Mouse (Mus musculus) activated CD4-positive, CD25-positive, alpha-beta regulatory T cell, adult 4 months (primary cell): ENCODE measurements at regions not wholly inside any gene's neighbourhood (a gene's known extent, or its start where the extent isn't known, plus 50 kb on each side); places are given as distances from the start of the nearest gene placed in this dataset.

Experiments used
- ATAC-seq: one replicate; pipeline ENCODE4 v1.8.0; 2017

DNA sequence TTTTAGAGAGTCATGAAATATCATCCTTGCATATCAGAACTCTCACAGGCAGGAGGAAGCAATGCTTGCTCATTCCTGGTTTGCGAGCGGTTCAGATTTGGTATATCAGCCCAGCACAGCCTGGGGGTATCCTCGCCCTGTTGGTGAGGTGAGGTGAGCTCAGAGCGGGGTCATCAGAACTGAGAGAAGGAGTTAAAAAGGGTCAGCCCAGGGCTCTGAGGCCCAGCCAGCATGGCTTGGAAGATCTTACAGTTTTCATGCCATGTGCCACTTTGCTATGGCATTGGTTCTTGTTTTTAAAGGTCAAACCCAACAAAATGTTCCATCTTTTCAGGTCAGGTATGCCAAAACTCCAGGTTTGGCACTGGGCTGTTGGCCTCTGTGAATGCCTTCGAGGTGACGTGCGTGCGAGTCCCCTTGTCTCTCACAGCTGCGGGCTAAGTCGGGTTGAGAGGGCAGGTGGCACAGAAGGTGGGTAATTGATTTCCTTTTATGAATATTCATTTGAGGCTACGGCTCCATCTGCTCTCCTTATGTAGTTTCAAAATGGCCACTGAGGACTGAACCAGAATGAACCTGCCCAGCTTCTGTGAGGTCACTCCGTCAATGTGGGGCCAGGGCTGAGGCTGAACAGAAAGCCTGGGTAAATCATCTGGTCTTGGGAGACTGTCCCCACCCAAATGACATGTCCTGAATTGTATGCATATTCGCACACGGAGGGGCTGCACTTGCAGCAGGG lies 86.3 kb downstream of the Hhipl2 start:
- no peak for ATAC-seq

DNA sequence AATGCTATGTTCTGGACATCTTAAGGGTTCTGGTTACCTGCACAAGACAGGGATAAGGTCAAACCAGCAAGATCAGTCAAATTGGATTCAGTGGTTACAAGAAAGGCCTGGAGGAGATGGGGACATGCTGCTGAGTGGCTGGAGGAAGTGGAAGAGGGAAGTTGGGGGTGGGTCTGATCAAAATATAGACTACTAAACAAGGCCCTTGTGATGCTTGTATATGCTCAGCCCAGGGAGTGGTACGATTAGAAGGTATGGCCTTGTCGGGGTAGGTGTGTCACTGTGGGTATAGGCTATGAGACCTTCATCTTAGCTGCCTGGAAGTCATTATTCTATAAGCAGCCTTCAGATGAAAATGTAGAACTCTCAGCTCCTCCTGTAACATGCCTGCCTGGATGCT lies 89.9 kb downstream of the Hhipl2 start:
- ATAC-seq = no peak

DNA sequence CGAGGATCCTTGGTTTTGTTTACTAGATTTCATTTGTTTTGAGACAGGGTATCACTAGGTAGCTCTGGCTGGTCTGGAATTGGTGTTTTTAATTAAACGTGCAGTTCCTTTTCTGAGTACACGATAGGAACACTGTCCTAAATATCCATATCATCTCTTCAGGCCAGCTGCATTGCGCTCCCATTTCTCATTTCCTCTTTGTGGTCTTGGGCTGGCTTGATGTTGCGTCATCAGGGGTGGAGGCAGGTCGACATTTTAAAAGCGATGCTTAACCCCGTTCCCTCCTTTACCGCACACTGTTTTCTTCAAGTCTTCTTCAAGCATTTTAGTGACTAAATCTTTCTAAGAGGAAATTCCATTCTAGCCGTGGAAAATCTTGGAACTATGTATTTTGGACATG lies 92.7 kb downstream of the Hhipl2 start:
- no peak for ATAC-seq

DNA sequence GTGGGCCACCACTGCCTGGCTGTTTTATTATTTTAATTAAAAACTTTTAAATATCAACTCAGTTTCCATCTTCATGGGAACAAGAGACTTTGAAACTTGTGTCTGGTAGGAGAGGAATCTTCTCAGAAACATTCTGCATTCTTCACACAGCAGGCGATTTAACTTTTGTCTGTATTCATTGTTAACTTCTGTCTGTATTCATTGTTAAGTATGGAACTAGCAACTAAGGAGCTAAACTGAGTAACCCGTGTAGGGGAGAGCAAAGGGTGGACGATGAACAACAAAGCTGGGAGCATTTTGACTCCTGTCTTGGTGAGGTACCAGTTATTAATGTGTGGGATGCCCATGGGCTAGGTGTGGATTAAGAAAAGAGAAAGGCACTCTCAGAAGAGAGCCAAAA lies 95.9 kb downstream of the Hhipl2 start:
- no peak for ATAC-seq

DNA sequence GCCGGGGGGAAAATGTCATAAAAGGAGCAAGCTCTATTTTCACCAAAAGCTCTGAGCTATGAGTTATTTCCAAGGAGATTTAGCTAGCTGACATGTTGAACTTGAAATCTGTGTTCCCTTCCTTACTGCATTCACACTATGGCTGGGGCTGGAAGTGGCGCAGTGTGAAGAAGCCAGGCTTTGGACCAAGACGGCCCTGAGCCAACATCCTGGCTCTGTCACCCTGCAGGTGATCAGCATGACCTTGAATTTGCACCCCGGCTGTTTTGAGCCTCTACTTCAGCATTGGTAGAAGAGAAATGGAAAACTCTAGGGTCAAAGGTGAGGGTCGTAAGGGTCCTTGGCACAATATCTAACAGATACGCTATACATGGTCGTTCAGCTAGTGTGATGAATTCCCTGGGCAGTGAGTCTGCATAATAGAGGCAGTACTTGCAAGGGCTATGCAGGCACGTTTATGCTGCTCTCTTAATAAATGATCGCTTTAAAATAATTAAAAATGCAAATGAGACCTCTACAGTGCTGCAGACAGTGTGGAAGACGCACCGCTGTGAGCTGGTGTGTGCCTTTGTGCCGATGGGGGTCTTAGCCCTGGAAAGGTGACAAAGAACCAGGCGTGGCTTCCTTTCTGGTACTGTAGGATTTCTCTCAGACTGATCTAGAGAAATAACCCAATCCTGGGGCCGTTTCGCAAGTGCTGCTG lies 96.4 kb downstream of the Hhipl2 start:
- ATAC-seq = no peak

DNA sequence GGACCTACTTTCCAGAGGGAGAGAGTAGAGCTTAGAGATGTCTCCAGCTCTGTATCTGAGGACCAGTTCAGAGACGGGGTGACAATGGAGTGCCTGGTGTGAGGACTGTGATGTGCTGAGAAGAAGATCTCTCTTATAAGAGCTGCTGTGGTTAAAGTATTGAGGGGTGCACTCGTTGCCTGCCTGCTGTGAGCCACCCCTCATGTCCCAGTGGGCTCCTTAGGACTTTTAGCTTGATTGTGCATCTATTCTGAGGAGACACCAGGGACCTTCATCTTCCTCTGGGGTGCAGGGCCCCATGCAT lies 96.9 kb downstream of the Hhipl2 start:
- no peak for ATAC-seq

DNA sequence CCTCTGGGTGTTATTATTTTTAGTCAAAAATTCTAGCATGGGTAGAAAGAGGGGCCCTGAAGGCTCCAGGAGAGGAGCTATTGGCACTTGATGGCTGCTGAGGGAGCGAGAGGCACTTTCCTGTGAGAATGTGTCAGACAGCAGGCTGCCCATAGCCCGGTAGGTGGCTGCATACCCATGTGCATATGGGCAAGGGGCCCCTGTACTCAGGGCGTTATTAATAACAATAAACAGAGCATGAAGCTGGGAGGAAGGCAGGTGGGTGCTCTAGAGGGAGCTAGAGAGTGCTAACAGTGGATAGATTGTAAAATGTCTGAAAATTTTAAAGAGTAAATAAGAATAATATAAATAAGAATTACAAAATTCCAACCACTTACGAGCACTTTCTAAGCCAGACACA lies 98.2 kb downstream of the Hhipl2 start:
- no peak for ATAC-seq

DNA sequence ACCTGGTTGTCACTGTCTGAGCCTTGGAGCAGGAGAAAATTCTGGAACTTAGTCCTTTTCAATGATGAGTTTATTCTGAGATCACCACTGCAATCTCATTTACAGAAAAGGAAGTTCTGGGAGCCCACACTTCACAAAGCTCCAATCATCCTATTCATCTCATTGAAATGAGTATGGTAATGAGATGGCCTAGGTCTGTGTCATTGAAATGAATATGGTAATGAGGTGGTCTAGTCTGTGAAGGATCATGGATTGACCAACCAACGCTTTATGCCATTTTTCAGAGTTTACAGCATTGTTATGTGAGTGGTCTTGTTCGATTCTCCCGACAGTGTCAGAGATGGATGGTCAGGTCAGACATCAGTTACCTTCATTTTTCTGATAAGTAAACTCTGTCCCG lies 99.2 kb downstream of the Hhipl2 start:
- ATAC-seq = no peak

DNA sequence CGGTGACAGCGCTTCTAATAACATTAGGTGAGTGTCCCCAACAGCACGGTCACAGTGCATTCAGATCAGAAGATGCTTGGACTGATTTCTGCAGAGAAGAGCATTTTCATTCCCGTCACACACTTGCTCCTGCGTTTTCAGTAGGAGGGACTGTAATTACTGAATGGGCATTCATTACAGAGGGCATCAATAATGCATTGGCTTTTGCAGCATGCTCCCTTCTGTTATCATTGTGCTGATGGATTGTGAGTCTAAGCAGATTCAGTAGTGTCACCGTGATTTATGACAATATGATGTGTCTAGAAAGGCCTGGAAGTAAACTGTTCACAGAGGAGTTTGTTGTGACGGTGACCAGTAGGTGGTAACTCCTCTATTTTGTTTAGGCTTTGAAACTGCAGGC lies 103.6 kb downstream of the Hhipl2 start:
- no peak for ATAC-seq

DNA sequence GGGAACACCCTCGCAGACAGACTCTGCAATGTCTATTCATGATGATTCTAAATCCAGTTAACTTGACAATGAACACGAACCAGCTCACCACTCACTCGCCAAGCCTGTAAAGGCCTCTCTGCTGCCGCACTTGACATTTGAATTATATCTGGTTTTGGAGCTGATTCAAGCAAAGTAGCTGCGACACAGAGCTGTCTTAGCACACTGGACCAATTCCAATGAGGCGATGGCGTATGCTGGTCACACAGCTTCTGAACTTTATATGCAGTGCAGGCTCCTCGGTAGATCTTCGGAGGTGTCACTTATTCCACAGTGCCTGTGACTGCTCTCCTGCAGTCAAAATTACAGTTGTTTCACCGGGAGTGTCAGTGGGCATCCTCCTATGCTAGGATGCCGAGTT lies 115.4 kb downstream of the Hhipl2 start:
- ATAC-seq = no peak

DNA sequence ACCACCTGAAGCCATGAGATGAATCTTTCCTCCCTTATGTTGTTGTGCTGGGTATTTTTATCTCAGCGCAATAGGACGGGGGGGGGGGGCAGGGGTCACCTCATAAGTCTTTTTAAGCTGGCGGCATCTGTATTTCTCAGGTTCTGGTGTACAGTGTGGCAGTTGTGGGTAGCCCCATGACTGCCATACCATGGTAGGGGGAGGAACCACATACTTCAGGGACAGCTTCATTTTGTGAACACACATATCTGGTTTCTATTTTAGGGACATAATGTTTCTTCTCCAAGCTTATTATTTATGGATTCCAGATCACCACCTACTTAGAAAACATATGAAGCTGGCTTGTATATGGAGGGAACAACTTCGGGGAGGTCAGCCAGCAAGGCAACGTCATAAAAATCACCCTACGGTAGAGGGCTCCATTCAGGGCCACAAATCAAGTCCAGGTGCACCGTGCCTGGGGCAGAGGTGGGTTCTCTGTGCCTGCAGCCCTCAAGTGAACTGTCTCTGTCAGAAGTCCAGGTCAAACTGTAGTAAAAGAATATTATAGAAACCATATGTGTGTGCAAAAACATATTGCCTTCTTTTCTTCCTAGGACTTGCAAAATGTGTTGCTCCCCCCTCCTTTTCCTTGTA lies 130.9 kb downstream of the Hhipl2 start:
- ATAC-seq = no peak

DNA sequence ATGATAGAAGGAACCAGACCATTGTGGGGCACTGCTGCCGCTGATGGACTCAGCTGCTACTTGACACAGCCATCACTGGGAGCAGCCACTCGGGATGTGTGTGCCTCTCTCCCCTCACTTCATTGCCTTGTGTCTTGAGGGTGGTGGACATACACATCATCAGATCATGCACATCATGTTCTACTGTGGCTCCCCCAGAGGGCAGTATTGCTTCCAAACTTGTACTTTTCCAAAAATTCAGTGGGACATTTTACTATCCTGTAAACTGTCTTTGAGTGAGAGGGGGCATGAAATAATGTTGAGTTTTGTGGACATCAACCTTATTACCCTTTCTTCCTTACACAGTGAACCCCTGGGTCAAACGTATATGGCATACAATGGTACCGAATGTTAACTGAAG lies 134.6 kb downstream of the Hhipl2 start:
- ATAC-seq = no peak

DNA sequence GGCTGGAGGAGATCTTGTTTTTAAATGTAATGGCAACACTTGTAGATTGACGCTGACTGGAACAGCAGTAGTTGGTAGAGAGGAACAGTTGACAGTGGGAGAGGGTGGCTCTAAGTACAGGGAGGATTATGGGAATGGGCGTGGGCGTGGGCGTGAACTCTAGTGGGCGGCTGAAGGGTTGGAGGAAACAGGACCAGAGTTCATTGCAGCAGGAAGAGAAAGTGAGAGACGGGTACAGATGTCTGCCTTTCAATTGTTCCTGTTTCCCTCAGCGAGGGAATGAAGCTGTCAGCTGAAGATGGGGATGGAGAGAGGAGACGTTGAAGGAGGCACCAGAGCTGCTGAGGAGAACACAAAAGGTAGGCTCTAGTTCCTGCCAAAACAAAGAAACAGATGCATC lies 135.2 kb downstream of the Hhipl2 start:
- no peak for ATAC-seq

DNA sequence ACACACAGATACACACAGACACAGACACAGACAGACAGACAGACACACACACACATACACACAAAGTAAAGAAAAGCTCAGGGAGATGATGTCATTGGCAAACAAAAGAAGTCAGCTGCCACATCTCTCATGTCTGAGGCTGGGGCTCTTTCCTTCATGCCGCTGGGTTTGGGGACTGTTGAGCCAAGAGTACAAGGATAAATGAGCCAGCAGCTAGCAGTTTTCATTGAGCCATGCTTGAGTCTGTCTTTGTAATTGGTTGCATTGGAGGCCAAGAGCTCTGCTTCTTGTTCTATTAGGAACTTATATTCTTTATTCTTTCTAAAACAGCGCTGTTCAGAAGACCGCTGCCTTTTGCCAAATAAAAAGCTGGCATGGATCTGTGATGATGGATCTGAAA lies 144.8 kb downstream of the Hhipl2 start:
- no peak for ATAC-seq

DNA sequence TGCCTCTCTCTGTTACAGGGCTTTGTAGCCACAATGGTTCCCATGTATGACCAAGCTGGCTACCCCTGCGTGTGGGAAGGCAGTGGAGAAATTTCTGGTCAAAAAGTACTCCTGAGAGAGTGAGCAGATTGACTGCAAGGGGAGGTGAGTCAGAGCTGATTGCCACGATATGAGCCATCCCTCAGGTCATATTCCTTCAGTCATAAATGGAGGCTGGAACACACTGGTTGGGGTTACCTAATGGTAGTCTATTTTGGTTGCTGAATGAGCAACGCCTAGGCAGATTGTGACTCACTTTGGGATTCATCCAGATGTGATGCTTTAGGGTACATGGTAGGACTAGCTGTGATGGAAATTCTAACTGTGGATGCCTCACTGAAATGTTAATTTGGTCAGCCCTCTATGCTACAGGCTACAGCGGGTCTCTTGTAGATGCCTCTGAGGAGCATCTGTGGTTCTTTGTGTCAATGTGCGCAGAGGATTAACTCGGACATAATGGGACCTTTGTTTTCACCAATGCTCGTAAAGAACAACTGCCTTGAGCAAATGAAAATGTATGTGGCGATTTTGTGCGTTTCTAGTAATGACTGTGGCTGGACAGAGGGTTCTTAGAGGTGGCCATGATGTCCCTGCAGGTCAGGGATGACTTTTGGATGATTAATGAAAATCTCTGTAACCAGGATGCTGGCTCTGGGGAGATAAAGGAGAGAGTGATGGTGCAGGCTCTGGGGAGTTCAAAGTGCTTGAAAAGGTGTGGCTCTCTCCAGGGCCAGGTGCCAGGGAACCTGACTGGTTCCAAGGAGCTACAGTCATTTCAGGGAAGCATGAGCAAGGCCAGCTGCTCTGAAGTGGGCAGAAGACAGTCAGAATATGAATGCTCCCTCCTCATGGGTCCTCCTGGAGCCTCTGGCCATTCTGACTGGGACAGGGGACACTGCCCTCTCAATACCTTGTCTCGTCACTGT lies 155.9 kb downstream of the Hhipl2 start:
- ATAC-seq = no peak

DNA sequence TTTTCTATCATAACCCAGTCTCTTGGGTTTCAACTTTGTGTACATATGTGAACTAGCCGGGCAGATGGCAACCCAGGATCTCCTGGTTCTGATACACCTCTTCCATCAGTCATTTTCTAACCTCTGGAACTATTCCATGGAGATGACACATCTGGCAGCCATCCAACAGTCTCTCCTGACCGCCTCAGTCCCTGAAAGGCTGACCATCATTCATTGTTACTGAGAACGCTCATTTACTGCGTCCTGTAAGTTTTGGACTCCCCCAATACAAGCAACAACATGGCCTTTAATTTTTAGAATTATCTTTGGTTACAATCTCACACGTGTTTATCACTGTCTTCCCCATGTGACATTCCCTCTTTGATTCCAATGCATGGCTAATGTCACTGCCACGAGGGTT lies 166.8 kb downstream of the Hhipl2 start:
- ATAC-seq = no peak

DNA sequence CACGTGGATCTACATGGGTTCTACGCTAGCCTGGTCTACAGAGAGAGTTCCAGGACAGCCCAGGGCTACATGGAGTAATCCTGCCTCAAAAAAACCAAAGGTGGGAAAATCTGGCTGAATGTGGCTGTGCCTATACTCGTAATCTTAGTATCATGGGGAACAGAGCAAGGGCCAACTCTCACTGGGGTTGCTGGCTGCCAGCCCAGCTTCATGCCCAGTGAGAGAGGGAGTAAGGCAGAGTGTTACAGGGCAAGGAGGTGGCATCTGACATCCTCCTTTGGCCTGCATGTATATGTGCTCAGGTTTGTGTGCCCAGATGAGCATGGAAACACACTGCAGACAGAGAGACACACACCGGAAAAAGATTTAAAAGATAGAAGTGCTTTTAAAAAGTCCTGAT lies 168.4 kb downstream of the Hhipl2 start:
- no peak for ATAC-seq

DNA sequence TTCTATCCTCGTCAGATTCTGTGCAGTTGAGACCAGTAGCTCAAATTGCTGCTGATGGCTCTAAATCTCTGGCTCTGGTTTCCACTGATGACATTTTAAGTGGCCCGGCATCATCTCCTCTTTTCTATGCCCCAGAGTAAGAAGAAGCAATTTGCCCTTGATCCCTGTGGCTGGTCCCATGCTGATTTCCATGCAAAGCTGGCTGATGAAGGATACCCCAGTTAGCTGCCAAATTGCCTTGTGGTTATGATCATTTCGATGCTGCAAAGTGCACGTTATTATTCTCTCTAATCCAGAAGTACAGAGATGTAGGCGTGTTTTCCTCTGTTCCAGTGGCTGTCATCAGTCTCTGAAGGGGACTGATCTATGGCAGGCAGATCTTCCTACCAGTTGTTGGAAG lies 177.3 kb downstream of the Hhipl2 start:
- no peak for ATAC-seq

DNA sequence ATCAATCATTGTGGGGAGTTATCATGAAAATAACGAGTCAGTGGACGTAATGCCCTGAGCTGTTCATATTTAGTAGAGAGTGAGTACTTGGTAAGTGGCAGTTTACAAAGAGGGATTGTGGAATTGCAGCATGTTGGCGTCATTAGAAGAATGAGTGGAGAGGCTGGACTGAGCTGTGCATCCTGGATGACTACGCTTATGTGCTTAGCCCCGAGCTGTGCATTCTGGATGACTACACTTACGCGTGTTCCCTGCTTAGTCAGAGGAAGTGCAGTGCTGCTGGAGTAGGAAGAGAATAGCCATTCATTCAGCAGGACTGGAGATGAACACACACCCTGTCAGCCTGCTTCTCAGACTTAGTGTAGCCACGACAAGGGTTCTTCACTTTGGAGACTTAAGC lies 182.5 kb downstream of the Hhipl2 start:
- no peak for ATAC-seq

DNA sequence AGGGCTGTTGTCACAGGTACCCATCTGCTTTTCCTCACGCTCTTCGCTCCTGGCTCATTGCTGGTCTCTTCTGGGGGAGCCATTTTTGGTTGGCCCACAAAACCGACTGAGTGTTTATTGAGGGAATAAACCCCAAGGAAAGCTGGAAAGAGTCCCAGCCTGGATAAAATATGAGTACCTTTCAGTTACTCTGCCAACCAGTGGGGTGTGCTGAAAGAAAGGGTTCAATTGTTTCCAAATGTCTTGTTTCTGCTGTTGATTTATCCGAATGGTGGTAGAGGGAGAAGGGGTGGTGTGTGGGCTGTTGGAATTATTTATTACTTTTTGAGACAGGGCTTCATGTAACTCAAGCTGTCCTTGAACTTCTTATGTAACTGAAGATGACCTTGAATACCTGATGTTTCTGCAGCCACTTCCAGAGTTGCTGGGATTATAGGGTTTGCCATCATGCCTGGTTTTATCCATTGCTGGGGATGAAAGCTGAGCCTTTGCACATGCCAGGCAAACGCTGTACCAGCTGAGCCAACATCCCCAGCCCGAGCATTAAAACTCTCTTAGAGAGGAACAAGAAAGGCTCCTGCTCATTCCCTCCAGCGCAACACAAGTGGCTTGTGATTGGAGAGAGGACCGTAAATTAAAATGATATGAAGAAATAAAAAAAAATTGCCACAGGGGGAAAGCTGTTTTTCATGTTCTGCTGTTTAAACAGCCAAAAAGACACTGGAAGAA lies 194.1 kb downstream of the Hhipl2 start:
- ATAC-seq = no peak

DNA sequence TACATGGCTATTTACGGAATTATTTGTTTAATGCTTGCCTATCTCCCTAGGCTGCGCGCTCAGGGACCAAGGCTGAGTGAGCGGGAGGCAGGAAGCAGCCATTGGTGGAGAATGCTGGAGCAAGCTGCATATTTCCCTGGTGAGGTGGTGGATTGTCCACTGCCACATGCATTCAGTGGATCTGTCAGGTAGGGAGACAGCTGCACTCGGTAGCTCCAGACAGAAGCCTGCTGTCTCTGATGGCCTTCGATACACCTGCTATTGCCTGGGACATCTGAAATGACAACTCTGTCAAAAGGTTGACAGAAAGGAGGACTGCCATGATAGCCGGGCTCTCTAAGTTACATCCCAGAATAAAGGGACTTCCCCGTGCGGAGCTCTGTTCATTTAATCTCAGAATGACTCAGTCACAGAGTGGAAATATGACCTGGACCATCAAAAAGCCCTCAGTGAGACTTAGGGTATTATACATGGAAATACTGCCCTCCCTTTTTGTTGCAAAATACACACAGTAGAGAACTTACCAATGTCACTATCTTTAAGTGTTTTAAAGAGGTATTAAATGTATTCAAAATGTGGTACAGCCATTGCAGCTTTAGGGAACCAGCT lies 201.5 kb downstream of the Hhipl2 start:
- ATAC-seq = no peak

DNA sequence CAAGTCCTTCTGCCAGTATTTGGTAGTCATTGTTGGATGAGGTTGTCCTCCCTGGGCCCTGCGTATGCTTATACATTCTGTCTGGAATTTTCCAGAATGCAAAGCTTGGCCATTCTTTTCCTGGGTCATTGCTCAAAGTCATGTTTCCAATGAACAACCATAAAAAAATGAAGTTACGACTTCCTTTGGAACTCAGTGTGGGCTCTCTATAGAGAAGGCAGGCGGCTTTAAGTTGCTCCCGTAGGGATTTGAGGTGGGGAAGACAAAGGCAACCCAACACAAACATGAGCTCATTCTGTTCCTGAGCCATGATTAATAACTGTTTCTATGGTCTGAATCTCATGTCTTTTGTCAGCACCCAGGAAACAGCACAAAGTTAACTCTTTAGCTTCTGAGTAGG lies 204.3 kb downstream of the Hhipl2 start:
- ATAC-seq = no peak
